Mouse (Mus musculus) CD4-positive, CD25-positive, alpha-beta regulatory T cell, adult 4 months (primary cell): Measurements from ENCODE around the gene Nln. TPM values are rescaled to one million over a fixed set of nuclear protein-coding genes. Genes with fewer than 3 reads are reported as not detected.

Experiments
- ATAC-seq: one replicate; pipeline ENCODE4 v1.8.0; 2017
- polyA plus RNA-seq, 2 experiments: library from polyadenylated mRNA; unstranded; fragments of 100-300 nt; shearing (Covaris generic); gene quantifications; one replicate each; pipeline ENCODE4 v1.2.1; 2017

Gene Nln
- polyA plus RNA-seq, result 10 to 100 TPM in 1 of 2 experiments, 1 to 10 TPM in 1; 8.4 to 10.9 TPM

DNA sequence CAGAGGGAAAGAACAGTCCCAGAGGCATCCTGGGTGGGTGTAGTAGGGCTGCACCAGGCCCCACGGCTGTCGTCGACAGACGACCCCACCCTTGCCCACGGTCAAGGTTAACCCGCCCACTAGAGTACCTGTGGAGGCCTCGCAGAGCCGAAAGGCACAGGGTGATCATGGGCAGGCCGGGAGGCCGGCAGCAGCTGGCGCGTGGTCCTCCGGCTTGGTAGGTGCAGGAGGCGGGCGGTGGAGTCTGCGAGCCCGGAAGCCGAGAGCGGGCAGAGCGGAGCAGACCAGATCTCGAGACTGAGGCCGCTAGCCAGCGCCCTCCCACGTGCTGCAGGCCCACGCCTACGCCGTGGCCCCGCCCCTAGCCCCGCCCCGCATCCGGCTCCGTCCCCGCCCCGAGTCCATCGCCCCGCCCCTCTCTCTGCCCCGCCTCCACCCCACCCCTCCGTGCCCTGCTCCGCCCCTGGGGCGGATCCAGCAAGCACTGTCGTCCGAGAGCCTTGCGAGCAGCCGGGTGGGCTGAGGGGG is at the start of gene Nln, which contains the start of gene Sgtb:
Nln (minus strand) TSS at position 327 of the 528 bp plus-strand sequence.
Sgtb (plus strand) TSS at position 454 of the 528 bp plus-strand sequence.
- ATAC-seq, result peak; percentile 79

DNA sequence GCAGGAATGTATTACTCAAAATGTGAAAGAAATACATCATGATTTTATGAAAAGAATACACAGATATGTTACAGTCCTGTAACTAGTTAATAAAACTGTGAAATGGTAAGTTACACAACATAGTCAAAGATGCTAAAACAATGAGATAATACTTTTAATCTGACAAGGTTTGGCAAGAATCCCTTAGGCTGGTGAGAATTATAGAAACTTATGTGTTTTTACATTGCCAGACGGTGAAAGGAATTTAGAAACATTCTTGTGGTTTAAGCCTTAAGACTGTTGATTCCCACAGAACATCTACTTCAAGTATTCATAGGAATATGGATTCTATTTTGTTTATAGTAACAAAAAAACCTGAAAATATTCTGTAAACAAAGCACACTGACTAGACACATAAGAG is 46.3 kb upstream of the Nln start:
- ATAC-seq, result no peak

GRCm38 (mm10) chr13:104155106-104155505 is 45.7 kb upstream of the Nln start:
- no peak for ATAC-seq

DNA sequence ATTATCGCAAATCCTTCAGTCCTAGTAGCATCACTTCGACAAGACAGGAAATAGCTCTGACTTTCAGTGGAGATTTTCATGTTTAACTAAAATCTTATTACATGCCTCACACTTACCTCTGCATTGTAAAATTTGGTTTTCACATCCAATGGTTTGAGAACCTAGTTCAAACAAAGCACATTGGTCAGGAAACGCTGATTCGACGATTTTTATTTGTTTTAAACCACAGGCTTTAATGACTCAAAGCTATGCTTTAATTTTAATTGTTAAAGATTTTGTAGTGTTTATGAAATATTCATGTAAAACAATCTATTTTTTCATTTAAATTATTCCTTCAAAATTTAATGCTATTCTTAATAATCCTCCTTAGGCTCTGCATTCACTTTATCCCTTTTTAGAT is 44.8 kb upstream of the Nln start:
- no peak for ATAC-seq

DNA sequence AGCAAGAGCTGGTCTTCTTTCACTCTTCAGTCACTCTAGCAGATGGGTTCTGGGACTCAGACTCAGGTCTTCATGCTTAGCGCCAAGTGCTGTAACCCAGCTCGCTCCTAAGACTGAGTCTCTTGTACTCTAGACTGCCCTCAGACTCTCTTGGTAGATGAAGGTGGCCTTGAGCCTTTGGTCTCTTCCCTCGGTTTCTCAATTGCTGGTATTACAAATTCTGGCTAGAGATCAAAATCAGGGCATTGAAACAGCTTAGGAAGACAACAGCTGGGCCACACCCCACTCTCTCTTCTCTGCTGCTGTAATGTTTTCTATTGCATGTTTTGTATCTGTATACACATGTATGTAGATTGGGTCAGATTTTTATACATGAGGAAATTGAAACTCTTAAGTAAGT is 36.2 kb upstream of the Nln start:
- ATAC-seq, result no peak

- no peak for ATAC-seq
Measured at GRCm38 (mm10) chr13:104144871-104145270, 35.5 kb upstream of the Nln start.

GRCm38 (mm10) chr13:104139369-104140209 is 30.2 kb upstream of the Nln start:
- peak; percentile 96 for ATAC-seq

- no peak for ATAC-seq
Measured at GRCm38 (mm10) chr13:104134510-104135085, 25.2 kb upstream of the Nln start.

- no peak for ATAC-seq
Measured at GRCm38 (mm10) chr13:104132561-104132960, 23.1 kb upstream of the Nln start.

DNA sequence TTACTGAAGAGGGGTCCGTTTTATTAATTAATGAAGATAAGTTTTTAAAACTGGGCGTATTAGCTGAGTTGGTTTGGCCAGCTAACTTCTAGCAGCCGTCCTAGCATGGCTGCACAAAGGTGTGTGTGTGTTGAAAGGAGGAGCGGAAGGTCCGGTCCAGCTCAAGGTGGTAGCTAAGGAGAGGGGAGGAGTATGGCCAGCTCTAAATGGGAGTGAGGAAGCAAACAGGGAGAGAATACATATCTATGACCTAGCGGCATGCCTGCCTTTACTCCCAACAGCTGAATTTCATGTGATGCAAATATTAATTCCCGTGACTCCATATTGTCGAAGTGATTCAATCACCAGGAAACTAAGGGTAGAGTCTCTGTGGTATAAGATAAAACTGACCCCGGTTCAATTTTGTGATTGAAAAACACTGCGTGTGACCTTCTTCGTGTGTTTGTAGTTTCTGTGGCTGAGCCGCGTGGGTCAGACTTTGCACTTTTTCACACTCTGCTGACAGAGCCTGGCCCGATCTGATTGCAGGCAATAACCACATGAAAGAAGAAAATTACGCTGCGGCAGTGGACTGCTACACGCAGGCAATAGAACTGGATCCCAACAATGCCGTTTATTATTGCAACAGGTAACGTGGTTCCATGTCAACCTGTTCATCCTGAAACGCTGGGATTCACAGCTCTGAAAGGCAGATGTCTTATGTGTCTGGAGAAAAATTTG is 14.4 kb upstream of the Nln start:
- ATAC-seq, result no peak

DNA sequence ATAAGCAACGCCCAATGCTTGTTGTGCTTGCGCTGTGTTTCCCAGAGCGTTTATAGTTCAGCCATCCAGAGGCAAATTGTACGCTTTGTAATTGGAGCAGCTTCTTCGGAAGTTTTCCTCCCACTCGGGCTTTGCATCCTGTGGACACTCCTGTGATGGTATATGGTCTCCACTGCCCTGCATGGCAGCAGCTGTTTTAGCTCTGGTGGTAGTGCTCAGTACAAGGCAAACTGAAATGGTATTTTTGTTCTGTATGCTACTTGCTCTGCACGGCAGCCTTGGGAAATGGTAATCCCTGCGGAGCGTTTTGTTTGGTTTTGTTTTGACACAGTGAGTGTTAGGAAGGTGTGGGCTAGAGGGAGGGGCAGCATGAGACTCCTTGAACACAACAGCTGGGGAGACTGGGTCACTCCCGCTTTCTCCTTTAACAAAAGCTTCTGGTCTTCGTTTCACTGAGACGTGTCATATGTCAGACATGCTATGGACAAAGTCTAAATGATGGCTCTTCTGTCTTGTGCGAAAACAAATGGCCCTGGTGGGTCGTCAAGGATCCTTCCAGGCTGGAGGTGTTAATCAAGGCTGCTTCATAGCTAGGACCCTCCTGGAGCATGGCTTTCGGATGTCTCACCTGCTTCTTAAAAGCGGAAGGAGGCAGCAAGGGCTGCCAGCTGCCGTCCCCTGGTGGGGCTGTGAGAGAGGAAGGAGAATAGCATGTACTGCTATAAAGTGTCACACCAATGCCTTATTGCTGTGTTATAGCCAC is 12.8 kb upstream of the Nln start:
- ATAC-seq, result no peak

DNA sequence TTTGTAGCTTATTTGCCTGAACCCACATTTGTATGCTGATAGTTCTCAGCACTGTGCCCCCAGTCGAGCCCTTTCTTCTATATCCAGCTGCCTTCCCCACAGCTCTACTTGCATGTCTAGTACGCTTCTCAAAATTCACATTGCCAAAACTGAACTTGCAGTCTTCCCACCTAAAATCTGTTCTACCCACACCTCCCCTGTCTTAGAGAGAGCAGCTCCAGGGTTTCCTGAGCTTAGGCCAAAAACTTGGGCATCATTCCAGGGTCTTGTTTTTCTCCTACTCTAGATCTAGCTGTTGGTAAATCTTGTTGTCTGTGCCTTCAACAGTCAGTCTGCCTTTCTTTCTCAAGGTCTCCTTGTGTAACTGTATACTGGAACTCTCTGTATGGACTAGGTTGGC is 5.4 kb upstream of the Nln start:
- no peak for ATAC-seq

GRCm38 (mm10) chr13:104113782-104114181 is 4.4 kb upstream of the Nln start:
- no peak for ATAC-seq

DNA sequence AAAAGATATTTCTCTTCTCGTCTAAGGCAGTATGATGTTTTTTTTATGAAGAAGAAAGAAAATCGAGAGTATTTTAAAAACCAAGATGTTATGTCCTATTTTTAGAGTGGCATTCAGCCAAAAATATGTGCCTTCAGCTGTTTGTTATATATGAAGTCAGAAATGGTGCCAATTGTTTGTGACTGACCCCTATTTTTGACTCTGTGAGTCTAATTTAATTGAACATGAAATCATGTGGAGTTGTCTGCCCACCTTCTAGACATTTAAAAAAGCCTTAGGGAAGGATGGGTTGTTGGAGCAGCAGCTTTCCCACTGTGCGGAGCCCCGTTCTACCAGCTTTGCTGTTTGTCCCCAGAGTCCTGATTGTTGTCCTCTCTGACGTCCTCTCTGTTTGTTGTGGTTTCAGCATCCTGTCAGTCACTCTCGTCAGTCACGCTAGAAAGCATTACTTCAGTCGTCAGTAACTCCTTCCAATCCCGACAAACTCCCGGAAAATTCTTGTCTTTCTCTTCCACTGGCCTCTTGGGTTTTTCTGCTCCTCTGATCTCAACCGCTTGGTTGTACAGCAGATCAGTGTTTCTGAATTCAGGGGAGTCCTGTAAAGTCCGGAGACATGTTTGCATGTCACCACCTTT is 3.0 kb upstream of the Nln start:
- peak; percentile 29 for ATAC-seq

DNA sequence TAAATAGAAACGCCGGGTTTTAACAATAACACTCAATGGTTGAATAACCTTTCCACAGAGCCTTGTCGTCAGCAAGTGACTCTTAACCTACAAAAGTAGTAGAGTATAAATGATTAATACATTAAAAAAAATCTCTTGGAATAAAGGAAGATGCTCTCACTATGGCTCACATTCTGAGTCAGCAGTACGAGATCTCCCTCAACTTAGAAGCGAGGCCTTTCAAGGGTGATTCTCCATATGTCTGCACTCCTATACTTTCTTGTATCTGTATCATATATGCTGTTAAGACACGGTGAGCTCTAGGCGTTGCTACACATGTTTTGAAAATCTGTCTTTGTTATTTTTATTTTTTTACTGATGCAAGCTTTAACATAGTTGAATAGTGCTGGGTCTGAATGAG is 1.1 kb upstream of the Nln start:
- ATAC-seq, result no peak

- peak; percentile 8 for ATAC-seq
Measured at GRCm38 (mm10) chr13:104109816-104110521, 555 bp upstream of the Nln start.

DNA sequence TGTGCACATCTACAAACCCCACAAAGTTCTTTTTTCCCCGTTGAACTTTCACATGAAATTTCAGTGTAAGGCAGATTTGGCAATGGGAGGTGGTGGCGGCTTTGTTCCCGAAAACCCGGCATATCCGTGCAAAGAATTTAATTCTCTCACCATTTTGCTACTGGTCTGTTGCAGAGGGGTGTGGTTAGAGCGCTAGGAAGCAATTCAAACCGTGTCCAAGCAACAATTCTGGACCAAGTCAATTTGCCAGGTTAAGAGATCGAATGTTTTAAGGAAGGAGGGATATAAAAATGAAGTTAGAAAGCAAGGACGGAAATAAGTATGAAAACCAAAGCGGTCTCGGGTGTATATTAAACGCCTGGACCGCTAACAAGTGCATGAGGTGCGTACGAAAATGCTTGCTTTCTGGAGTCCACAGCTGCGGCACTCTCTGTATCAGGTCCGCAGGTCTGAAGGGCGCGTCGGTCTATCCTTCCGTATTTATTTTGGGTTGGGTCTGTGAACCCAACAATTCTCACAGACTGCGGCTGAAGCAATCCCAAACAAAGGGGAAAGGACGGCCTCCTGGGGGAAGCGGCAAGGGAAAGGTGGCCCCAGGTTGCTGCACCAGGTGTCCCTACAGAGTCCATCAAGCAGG is 645 bp downstream of the Nln start:
- peak; percentile 28 for ATAC-seq

DNA sequence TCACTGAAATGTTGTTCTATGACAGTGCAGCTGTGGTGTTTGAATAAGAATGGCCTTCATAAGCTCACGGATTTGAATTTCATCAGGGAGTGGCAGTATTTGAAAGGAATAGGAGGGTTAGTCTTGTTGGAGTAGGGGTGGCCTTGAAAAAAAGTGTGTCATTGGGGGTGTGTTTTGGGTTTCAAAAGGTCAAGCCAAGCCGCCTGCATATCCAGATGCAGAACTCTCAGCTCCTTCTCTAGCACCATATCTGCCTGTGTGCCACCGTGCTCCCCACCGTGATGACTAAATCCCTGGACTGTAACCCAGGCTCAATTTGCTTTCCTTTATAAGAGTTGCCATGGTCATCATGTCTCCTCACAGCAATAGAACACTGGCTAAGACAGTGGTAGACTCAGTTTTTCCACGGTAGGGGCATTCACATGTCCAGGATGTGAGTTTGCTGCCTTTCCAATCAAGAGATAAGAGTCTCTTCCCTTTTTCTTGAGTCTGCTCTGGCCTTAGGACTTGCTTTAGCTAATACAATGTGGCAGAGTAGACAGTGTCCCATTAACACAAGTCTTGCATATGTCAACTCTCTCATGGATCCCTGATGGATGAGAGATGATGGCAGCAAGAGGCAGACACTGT is 7.7 kb downstream of the Nln start:
- no peak for ATAC-seq

DNA sequence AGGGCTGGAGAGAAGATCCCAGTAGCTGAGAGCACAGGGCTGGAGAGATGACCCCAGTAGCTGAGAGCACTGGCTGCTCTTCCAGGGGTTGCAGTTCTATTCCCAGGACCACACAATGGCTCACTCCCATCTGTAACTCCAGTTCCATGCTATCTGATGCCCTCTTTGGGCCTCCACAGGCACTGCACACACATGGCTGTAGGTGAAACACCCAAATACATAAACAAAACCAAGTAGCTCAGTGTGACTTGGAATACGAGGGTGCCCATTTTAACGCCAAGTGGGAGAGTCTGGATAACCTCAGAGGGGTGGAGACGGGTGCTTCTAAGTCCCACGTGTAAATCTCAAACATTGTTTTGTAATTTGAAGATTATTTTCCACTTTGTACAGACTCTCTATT is 9.0 kb downstream of the Nln start:
- no peak for ATAC-seq

DNA sequence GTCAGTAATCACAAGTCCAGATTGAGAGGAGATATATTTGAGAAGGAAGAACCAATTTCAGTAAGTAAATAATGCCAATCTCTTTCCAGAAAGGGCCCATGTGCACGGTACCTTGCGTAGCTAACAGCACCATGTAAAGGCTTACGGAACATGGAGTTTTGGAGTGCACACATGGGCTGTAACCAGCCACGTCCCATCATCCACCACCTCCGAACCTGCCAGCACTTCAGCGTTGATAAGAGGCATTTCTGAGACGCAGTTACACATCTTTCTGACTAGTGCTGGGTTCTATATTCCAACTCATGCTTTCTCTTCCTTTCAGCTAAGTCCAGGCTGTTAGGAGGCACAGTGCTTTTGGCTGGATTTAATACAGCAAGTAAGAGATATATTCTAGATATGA is 12.2 kb downstream of the Nln start:
- no peak for ATAC-seq
